Mouse (Mus musculus): ENCODE measurements around the gene Dner. TPM values are rescaled to one million over a fixed set of nuclear protein-coding genes. Genes with fewer than 3 reads are reported as not detected.

Dner gene
- polyA plus RNA-seq, 1 experiment from 2014 or later: 1.7 TPM

DNA sequence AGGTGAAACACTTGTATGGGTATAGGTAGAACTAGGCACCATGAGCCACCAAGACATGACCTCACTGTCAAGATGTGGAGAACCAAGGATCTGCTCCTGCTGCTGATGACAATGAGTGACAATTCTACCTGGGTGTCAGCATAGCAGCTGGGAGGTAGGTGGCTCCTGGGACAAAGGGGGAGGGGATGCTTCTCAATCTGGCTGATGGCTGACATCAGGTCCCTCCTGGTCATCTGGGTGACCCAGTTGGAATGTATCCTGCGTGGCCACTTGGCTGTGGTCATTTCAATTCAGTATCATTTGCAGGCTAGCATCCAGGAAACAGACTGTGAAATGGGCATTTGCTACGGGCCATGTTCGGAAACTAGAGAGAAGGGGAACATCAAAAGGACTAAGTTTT, 315.1 kb downstream of the Dner start:
- no peaks in the 10 kb centered on the region for H3K9me3 ChIP-seq
- H3K27ac ChIP-seq: no peak overlapping the region
- no peak overlapping the region for H3K4me2 ChIP-seq
- no peaks in the 10 kb centered on the region for H3K27me3 ChIP-seq
- H3K36me3 ChIP-seq: no peaks in the 10 kb centered on the region
- no peak for ATAC-seq (ENCODE audit: borderline replicate concordance, extremely low read depth, low FRiP score, low TSS enrichment)
- no peak overlapping the region for H3K9ac ChIP-seq
- 88% methylated on average over 3 of the region's 3 CpGs for WGBS
- H3K4me3 ChIP-seq: no peak overlapping the region
- no peaks in the 10 kb centered on the region for H3K4me1 ChIP-seq

- H3K36me3 ChIP-seq: no peaks in the 10 kb centered on the region
- 51% methylated on average over 3 of the region's 3 CpGs for WGBS
- no peaks in the 10 kb centered on the region for H3K9me3 ChIP-seq
- no peak overlapping the region for H3K27ac ChIP-seq
- H3K4me2 ChIP-seq: no peak overlapping the region
- H3K27me3 ChIP-seq: no peaks in the 10 kb centered on the region
- no peaks in the 10 kb centered on the region for H3K4me1 ChIP-seq
- no peak for ATAC-seq (ENCODE audit: borderline replicate concordance, extremely low read depth, low FRiP score, low TSS enrichment)
- no peak overlapping the region for H3K4me3 ChIP-seq
- H3K9ac ChIP-seq: no peak overlapping the region
Measured at GRCm38 (mm10) chr1:84367733-84368132, 328.3 kb downstream of the Dner start.

DNA sequence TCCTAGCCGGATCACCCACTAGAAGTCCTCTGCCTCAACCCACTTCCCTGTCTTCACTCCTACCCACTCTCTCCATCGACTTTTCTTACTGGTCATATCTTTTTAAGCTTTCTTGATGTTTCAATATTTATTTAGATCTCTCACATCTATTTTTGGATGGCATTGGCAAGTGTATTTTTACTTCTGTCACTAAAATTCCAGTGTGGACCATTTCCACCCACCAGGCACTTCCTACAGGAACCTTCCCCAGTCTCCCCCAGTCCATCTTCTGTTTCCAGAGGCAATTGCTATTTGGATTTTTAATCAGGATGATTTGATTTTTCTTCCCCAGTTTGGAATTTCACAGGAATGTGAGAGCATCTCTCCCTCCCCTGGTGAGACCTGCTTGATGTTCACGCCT, 329.5 kb downstream of the Dner start:
- H3K4me2 ChIP-seq: no peak overlapping the region
- no peaks in the 10 kb centered on the region for H3K9me3 ChIP-seq
- H3K36me3 ChIP-seq: no peaks in the 10 kb centered on the region
- H3K4me3 ChIP-seq: no peak overlapping the region
- H3K4me1 ChIP-seq: no peaks in the 10 kb centered on the region
- ATAC-seq (ENCODE audit: borderline replicate concordance, extremely low read depth, low FRiP score, low TSS enrichment): no peak
- WGBS: 67% methylated on average over 3 of the region's 3 CpGs
- H3K27ac ChIP-seq: no peak overlapping the region
- no peak overlapping the region for H3K9ac ChIP-seq
- H3K27me3 ChIP-seq: no peaks in the 10 kb centered on the region

GRCm38 (mm10) chr1:84363967-84364366, 332.1 kb downstream of the Dner start, which contains the start of gene Pid1:
Pid1 (minus strand) TSS chr1:84364180.
- H3K4me1 ChIP-seq: no peaks in the 10 kb centered on the region
- 83% methylated on average over 8 of the region's 8 CpGs for WGBS
- no peak within 1 kb of the TSS for H3K4me3 ChIP-seq
- H3K9me3 ChIP-seq: no peaks in the 10 kb centered on the region
- no peaks in the 10 kb centered on the region for H3K27me3 ChIP-seq
- no peaks in the 10 kb centered on the region for H3K36me3 ChIP-seq
- no peak within 1 kb of the TSS for H3K4me2 ChIP-seq
- H3K27ac ChIP-seq: no peak within 1 kb of the TSS
- ATAC-seq (ENCODE audit: borderline replicate concordance, extremely low read depth, low FRiP score, low TSS enrichment): no peak
- no peak within 1 kb of the TSS for H3K9ac ChIP-seq

DNA sequence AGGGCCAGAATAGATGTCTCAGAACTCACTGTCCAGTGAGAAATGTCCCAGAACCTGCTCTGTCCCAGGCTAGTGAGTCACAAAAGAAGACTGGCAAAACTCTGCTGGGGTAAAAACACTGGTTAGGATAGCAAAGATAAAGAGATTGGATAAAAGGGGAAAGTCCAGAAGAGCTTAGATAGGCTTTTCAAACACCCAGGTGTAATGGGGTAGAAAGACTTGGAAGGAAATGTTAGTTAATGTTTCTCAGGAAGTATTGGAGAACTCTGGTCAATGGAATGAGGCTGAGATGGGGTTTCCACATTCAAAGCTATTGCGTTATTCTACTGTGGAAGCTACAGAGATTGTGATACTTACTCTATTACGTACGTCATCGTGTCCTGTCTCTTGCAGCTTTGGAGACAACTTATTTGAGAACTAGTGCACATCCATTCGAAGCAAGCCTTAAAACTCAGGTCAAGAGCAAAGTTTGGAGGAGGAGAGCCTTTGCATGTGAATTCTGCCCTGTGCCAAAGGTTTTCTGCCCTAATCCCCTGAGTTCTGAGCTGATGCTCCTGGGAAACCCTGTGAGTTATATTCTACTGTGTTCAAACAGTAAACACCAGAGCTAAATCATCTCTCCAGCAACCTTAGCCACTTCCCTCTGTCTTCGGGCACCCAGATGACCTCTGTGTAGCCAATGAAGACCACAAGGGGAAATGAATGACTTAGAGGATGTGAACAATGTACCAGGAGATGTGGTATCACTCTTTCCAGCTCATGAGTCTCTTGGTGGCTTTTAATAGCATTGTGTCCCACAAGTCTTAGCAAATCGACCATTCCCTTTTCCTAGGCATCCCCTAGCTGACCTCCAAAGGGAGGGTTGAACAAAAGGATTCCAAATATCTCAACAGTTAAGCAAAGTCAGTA, 333.1 kb downstream of the Dner start:
- no peak for ATAC-seq (ENCODE audit: borderline replicate concordance, extremely low read depth, low FRiP score, low TSS enrichment)
- Histone ChIP-seq H3K36me3 (no peaks in the 10 kb centered on the region), H3K4me3 (no peak overlapping the region), H3K27me3 (no peaks in the 10 kb centered on the region), H3K4me2 (no peak overlapping the region), H3K9ac (no peak overlapping the region), H3K4me1 (no peaks in the 10 kb centered on the region), H3K9me3 (no peaks in the 10 kb centered on the region), H3K27ac (no peak overlapping the region)
- WGBS: 79% methylated on average over 7 of the region's 7 CpGs

DNA sequence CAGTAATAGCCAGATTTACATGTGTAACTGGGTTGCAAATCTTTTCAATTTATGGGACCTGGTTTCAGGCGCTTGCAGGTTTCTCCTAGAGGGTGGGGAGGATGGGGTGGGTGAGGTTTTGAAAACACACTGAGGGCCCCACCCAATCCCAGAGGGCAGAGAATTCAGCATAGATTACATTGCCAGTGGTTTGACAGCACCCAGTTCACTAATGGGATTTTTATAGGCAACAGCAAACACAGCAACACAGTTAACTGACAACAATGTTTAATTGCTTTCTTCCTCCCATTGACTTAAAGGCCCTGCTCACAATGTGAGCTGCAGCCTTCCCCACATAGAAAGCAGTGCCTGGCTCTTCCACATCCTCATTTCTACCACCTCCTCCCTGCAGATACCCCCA, 333.8 kb downstream of the Dner start:
- no peak for ATAC-seq (ENCODE audit: borderline replicate concordance, extremely low read depth, low FRiP score, low TSS enrichment)
- no peak overlapping the region for H3K4me3 ChIP-seq
- H3K4me1 ChIP-seq: no peaks in the 10 kb centered on the region
- H3K9ac ChIP-seq: no peak overlapping the region
- 66% methylated on average over 1 of the region's 1 CpGs for WGBS
- H3K4me2 ChIP-seq: no peak overlapping the region
- H3K9me3 ChIP-seq: no peaks in the 10 kb centered on the region
- H3K36me3 ChIP-seq: no peaks in the 10 kb centered on the region
- H3K27me3 ChIP-seq: no peaks in the 10 kb centered on the region
- no peak overlapping the region for H3K27ac ChIP-seq

- no peaks in the 10 kb centered on the region for H3K9me3 ChIP-seq
- H3K9ac ChIP-seq: no peak overlapping the region
- H3K27ac ChIP-seq: no peak overlapping the region
- no peak overlapping the region for H3K4me2 ChIP-seq
- H3K36me3 ChIP-seq: no peaks in the 10 kb centered on the region
- WGBS: 52% methylated on average over 3 of the region's 3 CpGs
- no peaks in the 10 kb centered on the region for H3K27me3 ChIP-seq
- no peaks in the 10 kb centered on the region for H3K4me1 ChIP-seq
- no peak overlapping the region for H3K4me3 ChIP-seq
- no peak for ATAC-seq (ENCODE audit: borderline replicate concordance, extremely low read depth, low FRiP score, low TSS enrichment)
Measured at GRCm38 (mm10) chr1:84361389-84361788, 334.6 kb downstream of the Dner start.

DNA sequence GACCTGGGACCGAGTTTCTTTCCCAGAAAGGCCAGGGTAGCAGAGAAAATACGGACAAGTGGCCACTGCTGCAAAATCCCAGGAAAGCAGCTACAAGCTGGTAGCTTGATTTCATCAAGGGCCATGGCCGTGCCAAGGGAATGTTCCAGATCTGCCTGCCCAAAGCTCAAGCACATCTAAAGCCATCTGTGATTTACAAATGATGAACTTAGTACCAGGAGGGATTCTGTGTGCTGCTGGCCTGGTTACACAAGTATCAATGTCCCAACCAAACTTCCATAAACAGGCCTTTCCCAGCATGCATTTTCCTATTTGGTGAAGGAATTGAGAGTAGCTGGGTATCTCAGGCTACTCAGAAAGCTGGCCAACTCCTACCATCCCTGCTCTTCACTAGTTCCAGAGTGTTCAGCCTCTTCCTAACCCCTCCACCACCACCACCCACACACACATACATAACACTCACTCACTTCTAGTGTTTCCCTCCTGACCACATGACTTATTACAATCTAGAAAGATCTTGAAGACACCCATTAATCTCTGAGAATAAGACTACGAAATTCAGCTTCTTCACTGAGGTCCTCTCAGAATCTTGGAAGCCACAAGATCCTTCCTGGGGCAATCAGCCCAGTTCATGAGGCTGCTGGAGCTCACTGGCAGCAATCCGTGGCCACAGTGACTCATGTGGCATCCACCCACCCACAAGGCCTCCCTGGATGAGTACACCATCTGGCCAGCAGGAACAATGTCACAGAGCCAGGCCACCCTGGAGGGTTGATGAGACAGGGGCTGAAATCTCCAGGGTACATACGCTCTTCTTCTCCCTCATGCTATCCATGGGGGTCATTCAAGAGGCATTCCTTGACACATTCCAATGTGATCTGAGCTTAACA, 336.2 kb downstream of the Dner start:
- no peaks in the 10 kb centered on the region for H3K36me3 ChIP-seq
- H3K27ac ChIP-seq: no peak overlapping the region
- no peaks in the 10 kb centered on the region for H3K9me3 ChIP-seq
- no peak overlapping the region for H3K4me2 ChIP-seq
- no peaks in the 10 kb centered on the region for H3K4me1 ChIP-seq
- no peak overlapping the region for H3K4me3 ChIP-seq
- no peaks in the 10 kb centered on the region for H3K27me3 ChIP-seq
- H3K9ac ChIP-seq: no peak overlapping the region
- no peak for ATAC-seq (ENCODE audit: borderline replicate concordance, extremely low read depth, low FRiP score, low TSS enrichment)
- WGBS: 72% methylated on average over 6 of the region's 6 CpGs

DNA sequence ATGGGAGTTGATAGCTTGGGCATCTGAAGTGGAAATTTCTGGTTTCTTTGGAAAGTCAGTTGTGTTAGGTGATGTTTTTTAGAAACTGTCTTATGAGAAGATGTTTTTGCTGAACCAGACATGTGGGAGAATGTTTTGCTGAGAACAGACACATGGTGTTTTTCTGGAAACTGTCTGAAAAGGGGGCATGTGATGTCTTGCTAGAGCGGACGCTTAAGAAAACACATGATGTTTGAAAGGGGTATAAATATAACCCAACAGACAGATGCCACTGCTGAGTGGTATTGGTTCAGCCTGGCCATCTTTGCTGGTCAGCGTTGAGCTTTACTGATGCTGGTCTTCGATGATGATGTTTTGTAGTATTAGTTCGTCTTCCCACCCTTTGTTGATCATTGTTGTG, 338.8 kb downstream of the Dner start:
- no peak overlapping the region for H3K27ac ChIP-seq
- WGBS: 73% methylated on average over 5 of the region's 5 CpGs
- no peak for ATAC-seq (ENCODE audit: borderline replicate concordance, extremely low read depth, low FRiP score, low TSS enrichment)

DNA sequence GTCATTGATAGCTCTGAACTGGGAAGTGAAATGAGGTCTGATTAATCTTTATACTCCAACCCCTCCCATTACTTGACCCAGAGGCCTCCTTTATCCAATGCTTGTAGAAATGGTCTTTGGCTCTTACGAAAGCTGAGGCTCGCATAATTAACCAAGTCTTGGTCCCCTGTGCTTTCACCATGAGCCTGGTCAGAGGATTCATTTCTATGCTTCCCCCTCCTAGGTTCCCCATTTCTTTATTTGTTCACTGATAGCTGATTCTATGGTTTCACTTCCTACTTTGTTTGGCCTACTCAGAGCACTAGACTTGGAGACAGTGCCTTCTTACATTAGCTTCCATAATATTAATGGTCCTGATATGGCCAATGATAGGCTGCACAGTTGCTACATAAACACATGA, 345.8 kb downstream of the Dner start:
- Histone ChIP-seq H3K4me2 (no peak overlapping the region), H3K9me3 (no peaks in the 10 kb centered on the region), H3K4me1 (no peaks in the 10 kb centered on the region), H3K9ac (no peak overlapping the region), H3K27ac (no peak overlapping the region), H3K4me3 (no peak overlapping the region), H3K36me3 (no peaks in the 10 kb centered on the region), H3K27me3 (no peaks in the 10 kb centered on the region)
- 90% methylated on average over 2 of the region's 2 CpGs for WGBS
- ATAC-seq (ENCODE audit: borderline replicate concordance, extremely low read depth, low FRiP score, low TSS enrichment): no peak

More for the DNA sequence above, 338.8 kb downstream of the Dner start:
- no peak overlapping the region for H3K4me3 ChIP-seq
- no peaks in the 10 kb centered on the region for H3K9me3 ChIP-seq
- no peak overlapping the region for H3K9ac ChIP-seq
- H3K4me2 ChIP-seq: no peak overlapping the region
- H3K4me1 ChIP-seq: no peaks in the 10 kb centered on the region
- H3K36me3 ChIP-seq: no peaks in the 10 kb centered on the region
- H3K27me3 ChIP-seq: no peaks in the 10 kb centered on the region

DNA sequence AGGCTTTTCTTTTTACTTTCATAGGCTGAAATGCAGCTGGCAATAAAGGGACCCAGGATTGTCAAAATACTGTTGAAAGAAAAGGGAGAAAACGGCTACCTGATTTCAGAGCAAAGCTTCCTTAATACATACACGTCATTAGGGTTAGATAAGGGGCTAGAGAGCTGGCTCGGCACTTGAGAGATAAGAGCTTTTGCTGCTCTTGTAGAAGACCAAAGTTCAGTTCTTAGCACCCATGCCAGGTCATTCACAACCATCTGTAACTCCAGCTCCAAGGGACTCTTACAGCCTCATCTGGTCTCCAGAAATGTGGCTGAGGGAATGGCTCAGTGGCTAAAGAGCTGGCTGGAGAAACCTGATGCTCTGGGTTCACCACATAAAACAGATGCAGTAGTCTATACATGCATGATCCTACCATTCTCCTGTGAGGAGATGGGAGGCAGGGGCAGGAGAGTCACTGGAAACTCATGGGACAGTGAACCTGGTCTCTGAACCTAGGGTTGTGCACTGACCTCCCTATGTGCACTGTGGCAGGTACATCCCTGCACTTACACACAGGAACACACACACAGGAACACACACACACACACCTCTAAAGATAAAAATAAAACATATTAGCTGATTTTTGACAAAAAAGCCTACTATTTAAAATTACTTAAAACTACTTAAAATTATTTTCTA, 348.1 kb downstream of the Dner start:
- Histone ChIP-seq H3K9me3 (no peaks in the 10 kb centered on the region), H3K36me3 (no peaks in the 10 kb centered on the region), H3K9ac (no peak overlapping the region), H3K27me3 (no peaks in the 10 kb centered on the region), H3K4me3 (no peak overlapping the region), H3K4me1 (no peaks in the 10 kb centered on the region), H3K4me2 (no peak overlapping the region), H3K27ac (no peak overlapping the region)
- WGBS: 20% methylated on average over 3 of the region's 3 CpGs
- ATAC-seq (ENCODE audit: borderline replicate concordance, extremely low read depth, low FRiP score, low TSS enrichment): no peak

Measured in lung, embryonic 15.5 days (tissue).